Mouse (Mus musculus) urinary bladder, postnatal 25 days (tissue): ENCODE results near the gene Nipal4.
"Not testable (repeated sequence)": the region's sequence is repeated elsewhere in the genome, so short reads cannot be mapped to it uniquely, and the experiment has no call there.

ENCODE experiments used
- DNase-seq: peaks from one replicate; pipeline ENCODE4 v3.0.0; 2022; ENCODE audit warnings: low spot score

Nipal4 gene

GRCm38 (mm10) chr11:46165866-46166585 lies at the start of gene Nipal4:
Gene Nipal4, minus strand, starts transcription at chr11:46166508.
- DNase-seq, result peak; percentile 65

GRCm38 (mm10) chr11:46215354-46215753 lies 49.0 kb upstream of the Nipal4 start:
- DNase-seq, result peak; percentile 60

- DNase-seq, result peak; percentile 22
Observed at GRCm38 (mm10) chr11:46214368-46215230, 48.3 kb upstream of the Nipal4 start.

DNA sequence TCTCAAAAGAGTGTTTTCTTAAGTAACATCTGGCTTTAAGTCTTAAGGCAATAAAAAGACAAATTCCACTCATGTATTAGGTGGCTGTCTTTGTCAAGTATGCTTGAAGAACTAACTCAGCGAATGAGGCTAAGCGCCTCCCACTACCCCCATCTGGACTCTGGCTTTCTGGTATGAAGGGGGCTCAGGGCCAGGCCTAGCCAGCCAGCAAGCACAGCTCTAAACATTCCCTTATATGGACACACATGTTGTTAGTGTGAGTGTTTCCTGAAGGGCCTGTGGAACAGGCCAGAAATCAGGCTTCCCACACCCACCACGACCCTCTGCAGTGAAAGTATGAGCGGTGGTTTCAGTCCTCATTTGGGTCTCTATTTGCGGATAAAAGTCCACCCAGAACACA lies 47.5 kb upstream of the Nipal4 start:
- no peak for DNase-seq

DNA sequence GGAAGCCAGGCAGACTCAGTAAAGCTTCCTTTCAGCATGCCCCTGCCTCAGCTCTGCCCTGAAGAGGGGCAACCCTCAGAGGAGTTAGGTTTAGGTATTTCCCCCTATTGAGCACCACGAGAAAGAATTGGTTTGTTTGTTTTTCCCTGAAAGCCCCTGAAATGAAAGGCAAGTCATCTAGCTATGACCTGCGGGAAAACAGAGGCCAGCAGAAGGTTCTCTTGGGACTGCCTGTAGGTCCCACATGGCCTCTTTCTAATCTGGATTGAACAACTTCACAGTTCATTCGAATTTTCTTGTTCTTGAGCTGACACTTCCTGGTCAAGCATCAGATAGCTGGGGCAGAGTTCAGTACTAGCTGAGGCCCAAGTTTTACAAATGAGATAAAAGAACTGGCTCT lies 45.5 kb upstream of the Nipal4 start:
- no peak for DNase-seq

DNA sequence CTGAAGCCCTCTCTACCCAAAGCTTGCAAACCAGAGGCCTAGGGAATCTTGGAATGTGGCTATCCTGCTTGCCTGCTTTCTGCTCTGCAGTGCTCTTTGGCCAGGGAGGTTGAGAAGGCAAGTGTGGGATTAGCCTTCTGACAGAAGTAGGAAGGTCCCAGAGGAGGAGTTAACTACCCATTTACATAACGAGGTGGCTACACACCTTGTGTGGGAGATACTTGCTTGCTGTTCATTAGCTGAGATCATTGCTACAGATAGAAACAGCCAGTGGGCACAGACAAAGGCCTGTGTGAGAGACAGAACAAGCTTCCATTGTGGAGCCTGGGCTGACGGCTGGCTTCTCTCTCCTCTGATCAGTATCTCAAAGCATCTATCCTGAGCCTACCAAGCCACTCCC lies 43.6 kb upstream of the Nipal4 start:
- no peak for DNase-seq

DNA sequence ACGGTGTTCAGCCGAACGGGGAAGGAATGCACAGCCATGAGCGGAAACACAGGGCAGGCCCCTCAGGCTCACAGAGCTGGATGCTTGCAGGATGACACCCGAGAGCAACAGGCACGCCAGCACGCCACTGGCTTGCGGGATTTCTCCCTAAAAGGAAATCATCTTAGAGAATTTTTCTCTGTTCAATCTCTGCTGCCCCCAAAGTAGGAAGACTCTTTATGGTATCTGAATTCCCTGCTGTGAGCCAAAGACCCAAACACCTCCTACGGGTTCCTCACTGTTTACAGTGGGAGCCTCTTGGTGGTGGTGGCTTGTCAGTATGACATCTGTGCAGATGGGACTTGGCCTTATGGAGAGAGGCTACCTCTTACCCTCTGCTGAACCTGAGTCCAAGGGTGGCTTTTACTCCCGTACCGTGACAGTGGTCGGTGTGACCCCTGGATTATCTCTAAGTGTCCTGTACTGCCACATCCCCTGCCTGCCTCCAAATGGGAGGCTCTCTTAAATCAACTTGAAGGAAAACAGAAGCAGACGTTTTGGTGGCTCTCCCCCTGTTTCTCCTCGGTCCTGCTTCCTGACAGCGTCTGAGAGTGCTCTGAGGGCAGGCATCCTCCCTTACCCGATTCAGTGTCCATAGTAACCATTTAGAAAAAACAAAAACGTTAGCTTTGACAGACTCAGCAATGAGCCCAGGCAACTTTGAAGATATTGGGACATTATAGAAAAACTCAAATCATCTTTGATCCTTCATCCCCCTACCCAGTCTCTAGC lies 39.5 kb upstream of the Nipal4 start:
- no peak for DNase-seq

- no peak for DNase-seq
Observed at GRCm38 (mm10) chr11:46204841-46205240, 38.5 kb upstream of the Nipal4 start.

GRCm38 (mm10) chr11:46202547-46202887 lies 36.2 kb upstream of the Nipal4 start:
- DNase-seq, result no peak

DNA sequence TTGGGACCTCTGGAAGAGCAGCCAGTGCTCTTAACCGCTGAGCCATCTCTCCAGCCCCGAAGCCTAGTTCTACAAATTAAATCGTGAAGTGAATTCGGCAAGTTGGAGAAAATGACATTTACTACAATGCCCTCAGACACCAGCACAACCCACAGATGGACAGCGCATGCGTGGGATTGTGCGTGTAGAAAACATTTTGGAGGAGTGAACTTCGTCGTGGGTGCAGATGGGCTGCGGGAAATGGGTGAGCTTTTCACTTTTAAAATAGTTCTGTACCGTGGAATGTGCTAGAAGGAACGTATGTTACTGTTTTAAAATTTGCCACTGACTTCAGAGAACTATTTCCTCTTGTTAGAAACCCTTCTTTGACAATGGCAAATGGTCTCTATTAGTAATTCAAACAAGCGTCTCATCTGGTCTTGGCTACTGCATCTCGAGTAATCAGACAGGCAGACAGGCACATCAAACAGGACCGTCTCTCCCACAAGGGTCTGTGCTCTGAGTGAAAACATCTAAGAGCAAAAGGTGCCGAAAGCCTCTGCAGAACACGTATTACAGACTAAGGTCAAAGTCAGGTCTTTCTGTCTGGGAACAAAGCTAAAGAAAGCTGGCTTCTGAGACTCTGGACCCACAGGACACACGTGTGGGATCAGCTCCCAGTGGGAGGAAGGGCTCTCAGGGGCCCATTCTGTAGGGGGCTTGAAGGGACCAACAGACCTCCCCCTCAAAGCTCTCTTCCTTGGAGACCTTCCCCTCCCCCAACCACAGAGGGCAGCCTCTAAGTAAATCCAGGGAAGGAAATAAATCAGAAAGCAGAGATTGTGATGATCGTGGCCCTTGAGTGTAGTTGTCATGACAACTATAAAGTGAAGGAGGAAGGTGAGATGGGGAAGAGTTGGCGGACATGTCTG lies 35.6 kb upstream of the Nipal4 start:
- DNase-seq, result no peak

GRCm38 (mm10) chr11:46200664-46201063 lies 34.4 kb upstream of the Nipal4 start:
- DNase-seq, result no peak

GRCm38 (mm10) chr11:46194175-46194574 lies 27.9 kb upstream of the Nipal4 start:
- DNase-seq, result no peak

GRCm38 (mm10) chr11:46188283-46188682 lies 22.0 kb upstream of the Nipal4 start:
- no peak for DNase-seq

DNA sequence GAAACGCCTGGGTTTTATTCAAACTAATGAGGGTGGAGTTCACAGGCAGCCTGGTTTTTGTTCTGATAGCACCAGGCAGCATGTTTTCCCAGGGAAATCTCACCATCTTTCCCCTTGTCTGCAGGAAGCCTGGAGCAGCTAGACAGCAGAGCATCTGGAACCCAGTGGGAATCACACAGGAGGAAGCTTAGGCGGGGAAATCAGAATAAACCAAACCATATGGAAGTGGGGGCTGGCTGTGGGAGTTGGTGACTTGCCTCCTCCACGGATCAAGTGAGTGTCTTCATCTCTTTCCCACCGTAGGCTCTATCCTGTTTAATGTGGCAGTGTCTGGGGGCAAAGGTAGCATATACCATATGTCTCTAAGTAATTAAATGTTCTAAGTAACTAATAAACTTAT lies 19.2 kb upstream of the Nipal4 start:
- DNase-seq, result no peak

DNA sequence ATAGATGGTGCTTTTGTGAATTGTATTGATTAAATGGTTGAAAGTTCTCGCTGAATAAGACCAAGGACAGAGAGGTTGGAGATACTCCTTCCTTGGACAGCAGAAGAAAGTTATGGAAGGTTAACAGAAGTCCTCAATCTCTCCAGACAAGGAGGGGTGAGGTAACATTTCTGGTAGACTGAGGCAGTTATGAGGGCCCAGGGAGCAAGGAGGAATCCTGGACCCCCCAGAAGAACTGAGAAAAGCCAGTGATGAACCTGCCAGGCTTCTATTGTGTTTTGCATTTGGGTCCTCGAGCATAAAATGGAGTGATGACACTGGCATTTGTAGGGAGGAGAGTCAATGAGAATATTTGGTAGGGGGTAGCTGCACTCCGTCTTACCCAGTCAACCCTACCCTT lies 18.6 kb upstream of the Nipal4 start:
- DNase-seq, result no peak

DNA sequence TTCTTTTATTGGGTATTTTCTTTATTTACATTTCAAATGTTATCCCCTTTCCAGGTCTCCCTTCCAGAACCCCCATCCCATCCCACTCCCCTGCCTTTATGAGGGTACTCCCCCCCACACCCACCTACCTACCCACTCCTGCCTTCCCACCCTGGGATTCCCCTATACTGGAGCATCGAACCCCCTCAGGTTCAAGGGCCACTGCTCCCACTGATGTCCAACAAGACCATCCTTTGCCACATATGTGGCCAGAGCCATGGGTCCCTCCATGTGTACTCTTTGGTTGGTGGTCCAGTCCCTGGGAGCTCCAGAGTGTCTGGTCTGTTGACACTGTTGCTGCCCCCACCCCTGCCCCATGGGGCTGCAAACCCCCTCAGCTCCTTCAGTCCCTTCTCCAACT lies 15.7 kb upstream of the Nipal4 start:
- DNase-seq, result not testable (repeated sequence)

DNA sequence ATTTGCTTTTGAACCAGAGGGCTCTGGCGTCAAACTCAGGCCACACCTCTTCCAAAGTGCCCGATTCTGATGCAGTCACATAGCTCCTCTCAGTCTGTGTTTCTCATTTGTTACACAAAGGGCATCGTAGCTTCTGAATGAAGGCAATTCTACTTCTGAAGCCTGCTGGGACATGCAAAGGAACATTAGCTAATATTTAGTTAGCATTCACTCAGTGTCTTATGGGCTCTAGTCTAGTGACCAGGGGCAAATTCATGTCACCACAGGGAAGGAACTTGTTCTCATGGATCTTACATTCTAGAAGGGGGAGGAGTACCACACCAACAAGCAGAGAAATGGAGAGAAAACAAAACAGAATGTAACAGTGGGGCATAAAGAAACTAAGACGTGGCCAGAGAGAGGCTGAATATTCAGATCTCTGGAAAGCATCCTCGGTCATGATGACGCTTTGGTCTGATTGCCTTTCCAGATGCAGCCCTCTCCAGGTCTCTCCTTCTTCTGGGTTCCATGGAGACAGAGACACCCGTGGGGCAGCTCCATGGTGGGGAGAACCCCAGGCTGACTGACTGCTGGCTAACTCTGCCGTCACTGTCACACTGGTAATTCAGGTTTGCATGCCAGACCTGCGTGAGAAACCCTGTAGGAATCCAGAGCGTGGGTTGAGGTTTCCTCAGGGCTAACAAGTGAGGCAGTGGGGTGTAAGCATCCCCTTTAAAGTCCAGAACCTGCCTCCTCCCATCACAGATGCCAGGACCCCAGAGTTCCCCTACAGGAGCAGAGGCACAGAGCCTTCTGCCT lies 11.1 kb upstream of the Nipal4 start:
- no peak for DNase-seq

DNA sequence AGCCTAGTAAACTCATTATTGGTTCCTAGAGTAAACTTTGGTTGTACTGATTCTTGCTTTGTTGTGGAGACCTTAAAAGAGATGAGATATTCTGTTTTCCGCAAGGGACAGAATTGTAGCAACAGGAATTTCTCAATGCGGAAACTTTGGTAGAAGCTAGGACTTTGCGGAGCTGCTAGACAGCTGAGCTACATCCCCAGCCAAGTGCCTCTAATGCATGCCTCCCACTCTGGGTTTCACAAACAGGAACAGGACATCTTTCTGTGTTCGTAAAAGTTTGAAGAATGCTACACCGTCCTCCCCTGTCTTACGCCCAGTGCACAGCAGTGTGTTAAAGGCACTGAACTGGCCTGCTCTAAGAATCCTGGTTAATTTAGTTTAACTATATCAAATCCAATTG lies 9.8 kb upstream of the Nipal4 start:
- DNase-seq, result no peak

- no peak for DNase-seq
Observed at GRCm38 (mm10) chr11:46172128-46172527, 5.8 kb upstream of the Nipal4 start.

DNA sequence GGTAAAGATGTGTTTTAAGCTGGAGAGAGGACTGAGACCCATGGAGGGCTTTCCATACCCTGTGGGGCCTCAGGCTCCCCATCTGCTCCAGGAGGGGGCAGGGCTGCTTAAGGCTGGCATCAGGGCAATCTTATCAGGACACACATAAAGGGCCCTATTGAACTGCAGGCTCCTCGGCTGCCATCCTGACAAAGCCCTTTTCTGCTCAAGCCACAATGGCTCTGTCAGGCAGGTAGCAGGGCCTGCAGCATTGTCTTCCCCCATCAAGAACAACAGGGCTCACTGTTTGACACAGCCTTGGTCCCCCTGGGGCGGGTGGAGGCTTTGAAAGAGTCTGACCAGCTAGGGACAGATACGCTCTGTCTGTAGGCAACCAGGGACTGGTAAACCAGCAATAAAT lies 3.6 kb upstream of the Nipal4 start:
- no peak for DNase-seq

DNA sequence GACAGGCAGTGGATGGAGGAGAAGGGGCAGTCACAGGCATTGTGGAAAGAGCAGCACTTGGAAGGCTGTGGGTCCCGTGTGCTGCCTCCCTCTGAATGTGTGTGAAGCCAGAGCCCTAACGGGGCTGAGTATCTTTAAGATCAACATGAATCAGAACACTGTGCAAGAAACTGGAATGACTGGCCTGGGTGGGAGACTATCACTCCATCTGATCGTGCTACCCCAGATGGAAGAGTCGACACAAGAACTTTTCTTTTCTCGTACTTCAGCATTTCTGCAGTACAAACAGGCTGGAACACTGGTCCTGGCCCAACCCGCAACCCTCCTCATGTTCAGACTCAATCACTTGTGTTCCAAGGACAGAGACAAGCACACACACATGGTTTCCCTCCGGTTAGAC lies 2.2 kb upstream of the Nipal4 start:
- DNase-seq, result no peak
